Mouse (Mus musculus) bone marrow, adult 2 months (tissue): ENCODE results near the gene Pcgf5.

Experiments
- CTCF ChIP-seq: fragments of 200-500 bp; IDR thresholded peaks from 2 replicates; pipeline ENCODE4 v1.5.1; 2011; ENCODE audit warnings: low read length, control low read depth; ENCODE audit not compliant: control insufficient read depth, insufficient read depth
- POLR2A ChIP-seq: fragments of 200-500 bp; IDR thresholded peaks from 2 replicates; pipeline ENCODE4 v1.6.1; 2011; ENCODE audit warnings: low read depth, mild to moderate bottlenecking, control low read depth, low read length, borderline replicate concordance; ENCODE audit not compliant: control insufficient read depth

DNA sequence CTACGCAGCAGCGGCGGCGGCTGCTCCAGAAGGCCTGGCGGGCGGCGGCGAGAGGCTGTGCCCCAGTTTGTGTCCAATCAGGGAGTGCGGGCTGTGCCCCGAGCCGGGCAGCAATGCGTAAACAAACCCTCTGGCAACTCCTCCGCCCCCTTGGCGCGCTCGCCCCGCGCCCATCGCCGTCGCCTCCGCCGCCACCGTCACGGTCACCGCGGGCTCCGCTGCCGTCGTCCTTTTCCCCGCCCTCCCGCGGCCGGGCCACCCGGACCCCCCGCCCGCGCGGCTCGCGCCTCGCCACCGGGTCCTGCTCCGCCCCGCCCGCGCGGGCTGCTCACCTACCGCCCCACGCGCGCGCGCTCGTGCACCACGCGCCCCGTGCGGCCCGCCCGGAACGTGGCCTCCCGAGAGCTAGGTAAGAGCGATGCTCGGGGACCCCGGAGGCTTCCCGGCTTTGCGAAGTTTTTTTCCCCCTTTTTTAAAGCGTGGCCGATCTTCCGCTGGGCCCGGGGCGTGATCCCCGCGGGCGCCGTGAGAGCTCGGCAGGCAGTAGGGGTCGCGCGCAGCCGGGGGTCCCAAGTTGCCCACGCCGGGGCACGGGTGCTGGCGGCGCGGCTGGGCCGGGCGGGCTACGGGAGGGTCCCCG is at the start of gene Pcgf5:
- TF ChIP-seq POLR2A (peak; percentile 41; the same call in 1 of the 2 replicates), CTCF (no peak)
